In genomic region chr1:118472386-118472785, GRCm38 (mm10) we compare ENCODE assay signal across 27 mouse cellular contexts.
DNase-seq lines count a peak whose midpoint lies in the region; ATAC-seq lines count a peak whose summit lies in the region.
"Had no signal": no experiment of that assay in that cellular context is flagged by ENCODE, and none has a peak within 500 bp of the region (broad histone marks: within the 10 kb centered on the region; RNA-seq: fewer than 3 reads in every experiment).

No protein-coding gene starts in this region.

- no peaks in the 10 kb centered on the region for H3K27me3 ChIP-seq in heart, embryonic 11.5 days (ENCODE audit: control insufficient read depth, insufficient read depth, low read length)
- no peaks in the 10 kb centered on the region for H3K27me3 ChIP-seq in heart, embryonic 16.5 days (ENCODE audit: control insufficient read depth, insufficient read depth, low read length)
- H3K27me3 ChIP-seq: embryonic facial prominence, embryonic 12.5 days; hindbrain, embryonic 13.5 days; midbrain, embryonic 15.5 days; neural tube, embryonic 12.5 days; Patski; stomach, embryonic 15.5 days had no signal

- DNase-seq in heart, postnatal 36 days = no peak
- peak; percentile 32 for DNase-seq in ES-CJ7 (ENCODE audit: low read depth, low spot score)
- DNase-seq in NIH3T3 (ENCODE audit: low read depth) = peak; percentile 7
- no peak for DNase-seq in c-Kit-positive CD71-positive TER-119-positive erythroid progenitor cells, embryonic 14.5 days (ENCODE audit: low spot score)
- DNase-seq: adrenal gland, adult 8-10 months; cerebellum, adult 2 months; cerebellum, postnatal 25 days; forebrain, postnatal 0 days; gastrocnemius, postnatal 14 days; kidney, adult 11 months; kidney, postnatal 36 days; liver; lung, postnatal 4 days; retina, postnatal 1 day; right cerebral cortex, postnatal 25 days; thymus, adult 18-20 months; thymus, postnatal 36 days had no signal

- 0 out of 2 replicates have a peak, but pooled peaks have one; percentile 49 for ATAC-seq in heart, embryonic 11.5 days (replicated peaks; ENCODE audit: insufficient number of reproducible peaks, low FRiP score, low TSS enrichment)
- 0 out of 2 replicates have a peak, but pooled peaks have one; percentile 34 for ATAC-seq in heart, embryonic 16.5 days (replicated peaks; ENCODE audit: extremely low read depth, insufficient read depth, low FRiP score)
- ATAC-seq in megakaryocyte-erythroid progenitor cell, adult 5-6 weeks (replicated peaks; ENCODE audit: low FRiP score, low TSS enrichment, poor library complexity, severe bottlenecking) = no peak
- ATAC-seq: forebrain, postnatal 0 days; midbrain, embryonic 15.5 days; Patski had no signal

- no peak overlapping the region for H3K27ac ChIP-seq in heart, embryonic 11.5 days (ENCODE audit: low read depth, low read length)
- peak overlapping the region; percentile 23; the same call in 1 of the 2 replicates for H3K27ac ChIP-seq in heart, embryonic 16.5 days (ENCODE audit: low read length)
- H3K27ac ChIP-seq: embryonic facial prominence, embryonic 12.5 days; hindbrain, embryonic 13.5 days; left cerebral cortex, adult 2 months; midbrain, embryonic 15.5 days; neural tube, embryonic 12.5 days; stomach, embryonic 15.5 days had no signal

- no peak overlapping the region for H3K4me3 ChIP-seq in heart, embryonic 11.5 days (ENCODE audit: low read depth, low read length)
- no peak overlapping the region for H3K4me3 ChIP-seq in heart, embryonic 16.5 days (ENCODE audit: low read length)
- H3K4me3 ChIP-seq: embryonic facial prominence, embryonic 12.5 days; hindbrain, embryonic 13.5 days; left cerebral cortex, adult 2 months; midbrain, embryonic 15.5 days; neural tube, embryonic 12.5 days; stomach, embryonic 15.5 days had no signal

- no peaks in the 10 kb centered on the region for H3K9me3 ChIP-seq in heart, embryonic 11.5 days (replicated peaks; ENCODE audit: control insufficient read depth, low read length)
- no peaks in the 10 kb centered on the region for H3K9me3 ChIP-seq in heart, embryonic 16.5 days (replicated peaks; ENCODE audit: control insufficient read depth, low read length)
- H3K9me3 ChIP-seq: embryonic facial prominence, embryonic 12.5 days; hindbrain, embryonic 13.5 days; midbrain, embryonic 15.5 days; neural tube, embryonic 12.5 days; stomach, embryonic 15.5 days had no signal

- peaks cover 4% of the 10 kb centered on the region; the same call in 1 of the 2 replicates for H3K4me1 ChIP-seq in heart, embryonic 11.5 days (ENCODE audit: control insufficient read depth, insufficient read depth, low read length)
- H3K4me1 ChIP-seq in heart, embryonic 16.5 days (ENCODE audit: control insufficient read depth, insufficient read depth, low read length) = peaks cover 12% of the 10 kb centered on the region
- H3K4me1 ChIP-seq: embryonic facial prominence, embryonic 12.5 days; hindbrain, embryonic 13.5 days; midbrain, embryonic 15.5 days; neural tube, embryonic 12.5 days; stomach, embryonic 15.5 days had no signal

- intact Hi-C loops in heart, postnatal 36 days (cut with DNase I) = loop anchor here (10.0 kb wide), 1 partner anchor 108 kb away; no protein-coding TSS in a partner anchor

- H3K4me2 ChIP-seq in heart, embryonic 11.5 days = no peak overlapping the region
- H3K4me2 ChIP-seq in heart, embryonic 16.5 days (ENCODE audit: low read depth, low read length) = no peak overlapping the region
- H3K4me2 ChIP-seq: embryonic facial prominence, embryonic 12.5 days; hindbrain, embryonic 13.5 days; midbrain, embryonic 15.5 days; neural tube, embryonic 12.5 days; stomach, embryonic 15.5 days had no signal

- H3K36me3 ChIP-seq in heart, embryonic 11.5 days (ENCODE audit: control insufficient read depth, insufficient read depth, low read length) = peaks cover 2% of the 10 kb centered on the region; the same call in 1 of the 2 replicates
- H3K36me3 ChIP-seq in heart, embryonic 16.5 days (ENCODE audit: control insufficient read depth, insufficient read depth) = peaks cover 10% of the 10 kb centered on the region

- no peak overlapping the region for H3K9ac ChIP-seq in heart, embryonic 11.5 days (ENCODE audit: low read depth, low read length)
- H3K9ac ChIP-seq in heart, embryonic 16.5 days (ENCODE audit: low read length) = no peak overlapping the region
- H3K9ac ChIP-seq: embryonic facial prominence, embryonic 12.5 days; forebrain, postnatal 0 days; hindbrain, embryonic 13.5 days; midbrain, embryonic 15.5 days; neural tube, embryonic 12.5 days; stomach, embryonic 15.5 days had no signal

- WGBS in heart, embryonic 11.5 days (ENCODE audit: insufficient replicate concordance) = 28% methylated on average over 8 of the region's 8 CpGs
- WGBS in heart, embryonic 16.5 days = 36% methylated on average over 8 of the region's 8 CpGs

Comparison
In these comparisons a context has a peak if more than half of its experiments do, and no peak if none do; other contexts are left out.
1. DNase-seq: peak in ES-CJ7 (single experiment) and NIH3T3 (single experiment); none in heart, postnatal 36 days (0 of 2) and c-Kit-positive CD71-positive TER-119-positive erythroid progenitor cells, embryonic 14.5 days (single experiment).